Mouse (Mus musculus) intestine, postnatal 0 days (tissue): ENCODE results near the gene Tmem274. TPM values are rescaled to one million over a fixed set of nuclear protein-coding genes. Genes with fewer than 3 reads are reported as not detected.

Experiments
- ATAC-seq: fragments of 200-750 bp; cut with Nextera tagmentation; 2 replicates; pipeline ENCODE4 v1.8.0; 2017; ENCODE audit warnings: mild to moderate bottlenecking, moderate TSS enrichment, moderate library complexity
- H3K27ac ChIP-seq: fragments of 300-500 bp; sonication (generic); 2 replicates; pipeline ENCODE4 v1.5.1; 2014; ENCODE audit warnings: mild to moderate bottlenecking, low read depth, low read length, moderate library complexity
- H3K27me3 ChIP-seq: fragments of 300-500 bp; sonication (generic); replicated peaks from 2 replicates; pipeline ENCODE4 v1.6.1; 2014; ENCODE audit warnings: low read length, mixed read lengths; ENCODE audit not compliant: control insufficient read depth, insufficient read depth
- H3K36me3 ChIP-seq: fragments of 300-500 bp; sonication (generic); 2 replicates; pipeline ENCODE4 v1.6.1; 2014; ENCODE audit warnings: mild to moderate bottlenecking, moderate library complexity; ENCODE audit not compliant: control insufficient read depth, insufficient read depth
- H3K4me1 ChIP-seq: fragments of 300-500 bp; sonication (generic); replicated peaks from 2 replicates; pipeline ENCODE4 v1.6.1; 2014; ENCODE audit warnings: antibody characterized with exemption, low read length, mixed read lengths; ENCODE audit not compliant: control insufficient read depth, insufficient read depth
- H3K4me2 ChIP-seq: fragments of 300-500 bp; sonication (generic); replicated peaks from 2 replicates; pipeline ENCODE4 v1.6.1; 2014; ENCODE audit warnings: low read depth, mild to moderate bottlenecking, moderate library complexity
- H3K4me3 ChIP-seq: fragments of 300-500 bp; sonication (generic); 2 replicates; pipeline ENCODE4 v1.5.1; 2014; ENCODE audit warnings: low read depth, low read length
- H3K9ac ChIP-seq: fragments of 300-500 bp; sonication (generic); 2 replicates; pipeline ENCODE4 v1.6.1; 2014; ENCODE audit warnings: mild to moderate bottlenecking, low read depth, low read length
- H3K9me3 ChIP-seq: fragments of 300-500 bp; sonication (generic); 2 replicates; pipeline ENCODE4 v1.6.1; 2016; ENCODE audit warnings: mixed run types; ENCODE audit not compliant: control insufficient read depth
- CTCF ChIP-seq: sonication (generic); IDR thresholded peaks from 2 replicates; pipeline ENCODE4 v1.5.1; 2016; ENCODE audit warnings: low read depth, mild to moderate bottlenecking, control low read depth, antibody characterized with exemption, moderate library complexity
- WGBS: fragments of 180-500 bp; shearing (Covaris S2); extraction: QIAGEN DNeasy Blood & Tissue Kit; methylation state at CpG from one replicate; pipeline ENCODE4 v1.1.7; 2014; 5-methylcytosine and 5-hydroxymethylcytosine counted together
- polyA plus RNA-seq: library from polyadenylated mRNA; unstranded; fragments of >200 nt; fragmentation: Nextera tagmentation; extraction: Ambion mirVana; gene quantifications from 2 replicates; pipeline ENCODE4 v1.2.1, GENCODE M21; 2015

Gene Tmem274
- polyA plus RNA-seq, 1 experiment from 2014 or later = not detected

DNA sequence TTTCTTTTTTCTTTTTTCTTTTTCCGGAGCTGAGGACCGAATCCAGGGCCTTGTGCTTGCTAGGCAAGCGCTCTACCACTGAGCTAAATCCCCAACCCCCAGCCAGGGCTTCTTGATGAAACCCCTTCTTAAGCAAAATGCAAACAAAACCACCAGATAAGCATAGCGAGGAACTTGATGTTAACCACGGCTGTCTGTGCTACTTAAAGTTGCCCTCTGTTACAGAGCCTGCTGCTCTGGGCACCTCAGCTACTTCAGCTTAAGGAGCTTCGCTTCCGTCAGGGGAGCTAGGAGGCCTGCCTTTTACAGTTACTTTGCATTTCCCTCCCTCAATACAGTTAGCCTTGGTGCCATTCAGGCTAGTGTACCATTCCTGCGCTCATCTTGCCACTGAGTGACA, 21.7 kb downstream of the Tmem274 start:
- Histone ChIP-seq H3K9ac (no peak overlapping the region), H3K27ac (no peak overlapping the region), H3K27me3 (no peaks in the 10 kb centered on the region), H3K36me3 (peaks cover 55% of the 10 kb centered on the region), H3K4me2 (no peak overlapping the region), H3K4me1 (no peaks in the 10 kb centered on the region), H3K9me3 (no peaks in the 10 kb centered on the region), H3K4me3 (no peak overlapping the region)
- 80% methylated on average over 8 of the region's 8 CpGs for WGBS
- TF ChIP-seq CTCF = no peak
- ATAC-seq = no peak

DNA sequence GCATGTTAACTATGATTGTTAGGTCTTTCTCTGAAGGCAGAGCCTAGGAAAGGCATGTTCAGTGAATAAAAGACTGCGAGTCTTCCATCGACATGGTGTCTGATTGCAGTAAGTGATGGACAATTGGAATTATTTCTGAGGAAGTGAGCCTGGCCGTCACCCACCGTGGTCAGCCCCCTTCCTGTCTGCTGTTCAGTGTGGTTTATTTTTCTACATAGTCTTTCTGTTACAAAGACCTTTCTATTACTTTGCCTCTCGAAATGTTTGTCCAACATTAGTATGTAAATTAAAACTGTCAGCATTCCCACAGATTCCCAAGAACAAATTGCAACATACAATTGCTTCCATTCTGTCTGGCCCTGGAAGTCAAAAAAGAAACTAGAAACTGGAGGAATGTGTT, 22.6 kb downstream of the Tmem274 start:
- no peak for ATAC-seq
- Histone ChIP-seq H3K4me1 (no peaks in the 10 kb centered on the region), H3K9ac (no peak overlapping the region), H3K9me3 (no peaks in the 10 kb centered on the region), H3K4me3 (no peak overlapping the region), H3K27me3 (no peaks in the 10 kb centered on the region), H3K4me2 (no peak overlapping the region), H3K36me3 (peaks cover 47% of the 10 kb centered on the region), H3K27ac (no peak overlapping the region)
- TF ChIP-seq CTCF = no peak
- 87% methylated on average over 5 of the region's 5 CpGs for WGBS

GRCm38 (mm10) chr4:149504363-149504762, 27.2 kb downstream of the Tmem274 start:
- H3K27me3 ChIP-seq = no peaks in the 10 kb centered on the region
- no peak overlapping the region for H3K4me2 ChIP-seq
- no peak overlapping the region for H3K9ac ChIP-seq
- TF ChIP-seq CTCF = no peak
- H3K4me3 ChIP-seq = no peak overlapping the region
- no peak for ATAC-seq
- peaks cover 16% of the 10 kb centered on the region; the same call in 1 of the 2 replicates for H3K36me3 ChIP-seq
- H3K9me3 ChIP-seq = no peaks in the 10 kb centered on the region
- whole genome bisulfite sequencing = 85% methylated on average over 5 of the region's 5 CpGs
- no peak overlapping the region for H3K27ac ChIP-seq
- no peaks in the 10 kb centered on the region for H3K4me1 ChIP-seq

GRCm38 (mm10) chr4:149504858-149505257, 27.7 kb downstream of the Tmem274 start:
- Histone ChIP-seq H3K27ac (no peak overlapping the region), H3K4me2 (no peak overlapping the region), H3K4me1 (no peaks in the 10 kb centered on the region), H3K27me3 (no peaks in the 10 kb centered on the region), H3K9me3 (no peaks in the 10 kb centered on the region), H3K4me3 (no peak overlapping the region), H3K9ac (no peak overlapping the region), H3K36me3 (peaks cover 16% of the 10 kb centered on the region; the same call in 1 of the 2 replicates)
- no peak for ATAC-seq
- no peak for TF ChIP-seq CTCF
- WGBS = 57% methylated on average over 3 of the region's 3 CpGs

- TF ChIP-seq CTCF = no peak
- Histone ChIP-seq H3K9me3 (no peaks in the 10 kb centered on the region), H3K36me3 (peaks cover 16% of the 10 kb centered on the region; the same call in 1 of the 2 replicates), H3K4me3 (no peak overlapping the region), H3K27ac (no peak overlapping the region), H3K27me3 (no peaks in the 10 kb centered on the region), H3K4me2 (no peak overlapping the region), H3K4me1 (no peaks in the 10 kb centered on the region), H3K9ac (no peak overlapping the region)
- no peak for ATAC-seq
- 73% methylated on average over 13 of the region's 15 CpGs for WGBS
These were observed 28.2 kb downstream of the Tmem274 start for GRCm38 (mm10) chr4:149505261-149505967.

GRCm38 (mm10) chr4:149506904-149507303, 29.7 kb downstream of the Tmem274 start:
- Histone ChIP-seq H3K9me3 (no peaks in the 10 kb centered on the region), H3K27me3 (no peaks in the 10 kb centered on the region), H3K4me1 (no peaks in the 10 kb centered on the region), H3K27ac (no peak overlapping the region), H3K9ac (no peak overlapping the region), H3K4me3 (no peak overlapping the region), H3K4me2 (no peak overlapping the region), H3K36me3 (peaks cover 8% of the 10 kb centered on the region; the same call in 1 of the 2 replicates)
- ATAC-seq = no peak
- 80% methylated on average over 3 of the region's 3 CpGs for WGBS
- no peak for TF ChIP-seq CTCF

GRCm38 (mm10) chr4:149511221-149511646, 34.1 kb downstream of the Tmem274 start:
- H3K4me2 ChIP-seq = no peak overlapping the region
- H3K27me3 ChIP-seq = no peaks in the 10 kb centered on the region
- no peak for TF ChIP-seq CTCF
- no peaks in the 10 kb centered on the region for H3K9me3 ChIP-seq
- ATAC-seq = no peak
- H3K27ac ChIP-seq = no peak overlapping the region
- no peaks in the 10 kb centered on the region for H3K4me1 ChIP-seq
- no peak overlapping the region for H3K4me3 ChIP-seq
- no peak overlapping the region for H3K9ac ChIP-seq
- no peaks in the 10 kb centered on the region for H3K36me3 ChIP-seq
- WGBS = 31% methylated on average over 6 of the region's 6 CpGs
